Mouse (Mus musculus) G1E (cell line): Measurements from ENCODE around the gene Eddm3b. TPM values are rescaled to one million over a fixed set of nuclear protein-coding genes. Genes with fewer than 3 reads are reported as not detected.

Source experiments
- ATAC-seq: 2 replicates; pipeline ENCODE4 v1.8.0; 2016; ENCODE audit warnings: mild to moderate bottlenecking; ENCODE audit not compliant: insufficient number of reproducible peaks, poor library complexity, low FRiP score, severe bottlenecking; ENCODE audit errors: extremely low read depth
- DNase-seq: peaks from one replicate; pipeline ENCODE4 v3.0.0; 2012; ENCODE audit warnings: low spot score
- H3K27me3 ChIP-seq: 2 replicates; pipeline ENCODE4 v1.6.1; 2012; ENCODE audit warnings: mild to moderate bottlenecking, low read length, inconsistent platforms; ENCODE audit not compliant: insufficient read depth
- H3K36me3 ChIP-seq: replicated peaks from 2 replicates; pipeline ENCODE3; 2012; ENCODE audit warnings: mild to moderate bottlenecking, inconsistent platforms
- H3K4me1 ChIP-seq: 2 replicates; pipeline ENCODE4 v1.6.1; 2012; ENCODE audit warnings: low read depth, low read length, inconsistent platforms, mixed read lengths; ENCODE audit not compliant: insufficient read depth
- H3K4me3 ChIP-seq: 2 replicates; pipeline ENCODE4 v1.5.1; 2012; ENCODE audit warnings: low read depth, mild to moderate bottlenecking, inconsistent platforms, low read length, moderate library complexity, mixed read lengths
- H3K9me3 ChIP-seq: replicated peaks from 2 replicates; pipeline ENCODE4 v1.6.1; 2012; ENCODE audit warnings: inconsistent platforms
- CTCF ChIP-seq: IDR thresholded peaks from 2 replicates; pipeline ENCODE4 v1.5.1; 2012; ENCODE audit warnings: low read depth, low read length, inconsistent platforms, mixed read lengths
- GATA1 ChIP-seq: IDR thresholded peaks from 2 replicates; pipeline ENCODE4 v1.6.1; 2012; ENCODE audit warnings: borderline replicate concordance, low read length, inconsistent platforms, mixed read lengths
- GATA2 ChIP-seq: IDR thresholded peaks from 2 replicates; pipeline ENCODE4 v1.6.1; 2012; ENCODE audit warnings: low read depth, low read length, inconsistent platforms, borderline replicate concordance
- POLR2AphosphoS5 ChIP-seq: IDR thresholded peaks from 2 replicates; pipeline ENCODE4 v1.6.1; 2012; ENCODE audit warnings: low read depth, low read length, inconsistent platforms; ENCODE audit not compliant: insufficient replicate concordance
- TAL1 ChIP-seq: conservative IDR thresholded peaks from 2 replicates; pipeline ENCODE4 v1.6.1; 2012; ENCODE audit warnings: low read depth, low read length, inconsistent platforms, mixed read lengths
- polyA plus RNA-seq: library from polyadenylated mRNA; stranded (reverse); fragments of >175 nt; gene quantifications from 2 replicates; pipeline ENCODE4 v1.2.3, GENCODE M21; 2012
- total RNA-seq, 2 experiments: library from RNA; stranded (forward) in 1 of 2; stranded (reverse) in 1 of 2; fragments of 200-1000 nt in 1 of 2; fragments of >200 nt in 1 of 2; fragmentation: Nextera tagmentation in 1 of 2; gene quantifications; 2 replicates each; pipeline ENCODE4 v1.2.3; 2014 to 2017

Gene Eddm3b
- total and polyA plus RNA-seq, 3 experiments: 0.11 TPM; not detected in 2

DNA sequence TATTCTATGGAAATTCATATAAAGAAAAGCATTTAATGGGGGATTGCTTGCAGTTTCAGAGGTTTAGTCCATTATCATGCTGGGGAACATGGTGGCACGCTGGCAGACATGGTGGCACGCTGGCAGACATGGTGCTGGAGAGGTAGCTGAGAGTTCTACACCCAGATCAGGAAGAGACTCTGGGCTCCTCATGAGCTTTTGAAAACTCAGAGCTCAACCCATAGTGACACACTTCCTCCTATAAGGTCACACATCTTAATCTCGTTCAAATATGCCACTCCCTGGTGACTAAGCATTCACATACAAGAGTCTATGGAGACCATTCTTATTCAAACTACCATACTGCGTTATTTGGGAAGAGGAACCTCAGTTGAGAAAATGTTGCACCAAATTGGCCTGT lies 18.1 kb downstream of the Eddm3b start:
- DNase-seq: no peak
- Histone ChIP-seq H3K9me3 (no peaks in the 10 kb centered on the region), H3K4me1 (peaks cover 47% of the 10 kb centered on the region), H3K36me3 (no peaks in the 10 kb centered on the region), H3K4me3 (no peak overlapping the region), H3K27me3 (no peaks in the 10 kb centered on the region)
- 0 out of 2 replicates have a peak, but pooled peaks have one; percentile 22 for ATAC-seq
- TF ChIP-seq POLR2AphosphoS5 (no peak), GATA2 (no peak), GATA1 (no peak), TAL1 (no peak), CTCF (no peak)

DNA sequence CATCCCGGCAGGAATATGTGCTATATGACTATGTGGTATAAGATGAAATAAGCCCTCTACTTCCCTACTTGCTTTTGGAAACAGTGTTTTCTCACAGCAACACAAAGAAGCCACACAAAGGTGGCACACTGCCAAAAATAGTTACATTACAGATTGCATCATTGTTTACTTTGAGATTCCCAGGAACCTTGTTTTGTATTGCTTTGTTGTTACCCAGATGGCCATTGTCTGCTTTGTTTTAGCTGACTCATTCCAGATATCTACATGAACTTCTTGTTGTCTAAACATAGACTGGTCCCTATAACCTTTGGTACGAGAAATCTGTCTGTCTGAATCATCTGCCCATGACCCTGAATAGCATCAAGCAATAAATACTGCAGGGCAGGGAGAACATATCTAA lies 26.1 kb downstream of the Eddm3b start:
- ATAC-seq (no peak), DNase-seq (no peak)
- Histone ChIP-seq H3K9me3 (no peaks in the 10 kb centered on the region), H3K36me3 (no peaks in the 10 kb centered on the region), H3K27me3 (peaks cover 2% of the 10 kb centered on the region), H3K4me1 (peaks cover 31% of the 10 kb centered on the region), H3K4me3 (no peak overlapping the region)
- no peak for TF ChIP-seq TAL1

DNA sequence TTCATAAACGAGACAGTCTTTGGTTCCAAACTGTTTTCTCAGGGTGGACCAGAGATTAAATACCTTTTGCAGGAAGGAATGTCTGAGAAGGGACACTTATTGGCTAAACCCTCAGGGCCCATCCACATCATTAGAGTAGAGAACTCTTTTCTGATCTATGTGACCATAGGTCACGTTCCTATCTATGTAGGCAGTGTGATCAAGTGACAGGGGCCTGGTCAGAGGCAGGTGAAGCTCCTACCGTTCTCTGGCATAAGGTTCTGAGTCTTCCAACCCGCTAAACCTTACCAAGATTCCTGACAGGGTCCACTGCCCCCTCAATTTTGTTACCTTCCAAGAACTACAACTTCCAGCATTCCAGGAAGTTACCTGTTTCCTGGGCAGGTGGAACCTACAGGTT lies 27.9 kb downstream of the Eddm3b start:
- DNase-seq (no peak), ATAC-seq (no peak)
- TF ChIP-seq CTCF: no peak
- no peak for TF ChIP-seq GATA2
- TF ChIP-seq GATA1: no peak
- no peak for TF ChIP-seq POLR2AphosphoS5
- no peak for TF ChIP-seq TAL1
- H3K27me3 ChIP-seq: peaks cover 17% of the 10 kb centered on the region
- H3K4me3 ChIP-seq: no peak overlapping the region
- peaks cover 46% of the 10 kb centered on the region for H3K4me1 ChIP-seq
- no peaks in the 10 kb centered on the region for H3K9me3 ChIP-seq
- H3K36me3 ChIP-seq: no peaks in the 10 kb centered on the region

DNA sequence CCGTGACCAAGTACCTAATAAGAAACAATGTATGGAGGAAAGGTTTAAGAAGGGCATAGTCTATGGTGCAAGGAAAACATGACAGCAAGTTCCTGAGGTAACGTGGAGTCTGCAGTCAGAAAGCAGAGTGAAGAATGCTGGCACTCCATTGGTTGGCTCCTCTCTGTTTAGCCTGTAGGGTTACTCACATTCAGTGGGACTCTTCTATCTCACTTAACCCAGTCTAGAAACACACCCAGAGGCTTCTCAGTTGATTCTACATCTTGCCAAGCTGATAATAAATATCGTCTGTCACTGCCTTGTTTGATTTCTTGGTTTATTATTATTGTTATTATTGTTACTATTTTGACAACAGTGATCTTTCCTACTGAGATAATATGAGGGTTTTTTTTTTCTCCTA lies 28.3 kb downstream of the Eddm3b start:
- Histone ChIP-seq H3K36me3 (no peaks in the 10 kb centered on the region), H3K4me1 (peaks cover 46% of the 10 kb centered on the region), H3K4me3 (no peak overlapping the region), H3K27me3 (peaks cover 17% of the 10 kb centered on the region), H3K9me3 (no peaks in the 10 kb centered on the region)
- ATAC-seq (no peak), DNase-seq (no peak)
- no peak for TF ChIP-seq TAL1
- no peak for TF ChIP-seq GATA1
- TF ChIP-seq POLR2AphosphoS5: no peak
- no peak for TF ChIP-seq GATA2
- TF ChIP-seq CTCF: no peak

DNA sequence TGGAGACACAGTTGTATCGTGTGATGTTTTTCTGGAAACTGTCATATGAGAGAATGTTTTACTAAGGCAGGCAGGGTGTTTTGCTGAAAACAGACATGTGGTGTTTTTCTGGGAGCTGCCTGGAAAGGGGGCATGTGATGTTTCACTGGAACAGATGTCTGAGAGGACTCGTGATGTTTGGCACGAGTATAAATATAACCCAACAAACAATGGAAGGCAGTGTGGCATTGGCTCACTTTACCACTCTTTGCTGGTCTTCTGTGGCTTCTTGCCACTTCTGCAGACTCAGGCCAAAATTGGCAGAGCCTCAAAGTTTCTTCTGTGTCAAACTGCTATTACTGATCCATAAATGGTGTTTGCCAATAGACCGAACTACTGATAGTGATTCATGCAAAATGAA lies 29.1 kb downstream of the Eddm3b start:
- no peak overlapping the region for H3K4me3 ChIP-seq
- TF ChIP-seq GATA1 (no peak), TAL1 (no peak), GATA2 (no peak), POLR2AphosphoS5 (no peak), CTCF (no peak)
- peaks cover 50% of the 10 kb centered on the region for H3K4me1 ChIP-seq
- peaks cover 20% of the 10 kb centered on the region for H3K27me3 ChIP-seq
- no peaks in the 10 kb centered on the region for H3K9me3 ChIP-seq
- no peaks in the 10 kb centered on the region for H3K36me3 ChIP-seq
- DNase-seq (no peak), ATAC-seq (no peak)

DNA sequence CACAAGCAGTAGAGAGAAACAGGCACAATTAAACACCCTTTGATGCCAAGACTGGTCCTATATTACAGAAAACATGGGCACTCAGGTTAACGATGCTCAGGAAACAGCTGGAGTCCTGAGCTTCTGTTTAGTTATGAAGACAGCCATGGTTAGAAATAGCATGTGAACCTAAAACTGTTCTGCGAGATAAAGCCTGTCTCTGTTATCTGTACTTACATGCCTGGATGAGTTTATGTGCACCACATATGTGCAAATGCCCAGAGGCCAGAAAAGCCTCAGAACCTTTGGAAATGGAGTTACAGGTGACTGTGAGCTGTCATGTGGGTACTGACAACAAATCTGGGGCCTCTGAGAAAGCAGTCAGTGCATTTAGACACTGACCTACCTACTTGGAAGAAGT lies 29.7 kb downstream of the Eddm3b start:
- H3K4me3 ChIP-seq: no peak overlapping the region
- ATAC-seq (peak; percentile 80), DNase-seq (no peak)
- TF ChIP-seq TAL1 (peak; percentile 70), POLR2AphosphoS5 (no peak)
- peaks cover 56% of the 10 kb centered on the region for H3K4me1 ChIP-seq
- H3K27me3 ChIP-seq: peaks cover 20% of the 10 kb centered on the region
- no peaks in the 10 kb centered on the region for H3K36me3 ChIP-seq
- H3K9me3 ChIP-seq: no peaks in the 10 kb centered on the region

DNA sequence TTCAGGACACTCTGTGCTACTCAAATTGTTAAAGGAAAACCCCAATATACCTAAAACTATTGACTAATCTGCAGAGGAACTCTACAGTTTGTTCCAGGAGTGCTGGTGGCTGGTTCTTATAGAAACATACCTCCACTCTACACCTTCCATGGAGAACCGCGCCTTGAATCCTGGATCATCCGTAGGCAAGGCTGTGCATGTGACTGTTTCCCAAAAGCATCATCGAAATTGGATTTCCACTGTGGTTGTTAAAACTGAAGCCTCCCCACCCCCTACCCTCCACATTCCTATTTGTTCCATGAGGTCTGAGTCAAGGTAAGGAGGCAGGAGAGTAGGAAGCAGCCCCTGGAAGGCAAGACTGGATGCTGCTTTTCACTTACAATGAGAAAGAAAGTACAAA lies 30.2 kb downstream of the Eddm3b start:
- ATAC-seq: no peak
- Histone ChIP-seq H3K27me3 (peaks cover 20% of the 10 kb centered on the region), H3K9me3 (no peaks in the 10 kb centered on the region), H3K4me3 (no peak overlapping the region), H3K4me1 (peaks cover 62% of the 10 kb centered on the region), H3K36me3 (no peaks in the 10 kb centered on the region)
- no peak for TF ChIP-seq GATA1
- TF ChIP-seq CTCF: no peak
- no peak for TF ChIP-seq POLR2AphosphoS5
- no peak for TF ChIP-seq TAL1
- TF ChIP-seq GATA2: no peak
- no peak for DNase-seq

DNA sequence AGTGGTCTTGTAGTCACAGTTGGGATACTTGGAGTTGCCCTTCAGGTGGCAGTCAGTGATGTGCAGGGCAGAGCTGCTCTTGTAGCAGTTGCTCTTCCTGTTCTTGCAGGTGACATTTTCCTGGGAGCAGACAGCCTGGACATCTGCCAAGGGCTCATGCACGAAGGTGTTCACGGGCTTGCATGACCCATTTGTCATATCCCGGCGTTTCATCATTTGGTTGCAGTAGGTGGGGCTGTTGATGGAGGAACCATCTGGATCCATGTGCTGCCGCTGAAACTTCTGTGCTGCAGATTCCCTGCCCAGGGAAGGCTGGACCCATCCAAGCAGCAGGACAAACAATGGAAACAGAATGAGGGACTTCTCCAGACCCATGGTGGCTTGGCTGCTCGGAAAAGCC lies 31.3 kb downstream of the Eddm3b start:
- Histone ChIP-seq H3K4me1 (peaks cover 69% of the 10 kb centered on the region), H3K27me3 (peaks cover 20% of the 10 kb centered on the region), H3K4me3 (no peak overlapping the region), H3K36me3 (no peaks in the 10 kb centered on the region), H3K9me3 (no peaks in the 10 kb centered on the region)
- ATAC-seq (no peak), DNase-seq (no peak)
- no peak for TF ChIP-seq GATA2
- TF ChIP-seq POLR2AphosphoS5: no peak
- no peak for TF ChIP-seq CTCF
- TF ChIP-seq TAL1: no peak
- no peak for TF ChIP-seq GATA1
